Mouse (Mus musculus): ENCODE data around the gene Acsl4.
A peak's percentile ranks its signal among the peaks of the same experiment; 100 is the strongest.

The Acsl4 gene

DNA sequence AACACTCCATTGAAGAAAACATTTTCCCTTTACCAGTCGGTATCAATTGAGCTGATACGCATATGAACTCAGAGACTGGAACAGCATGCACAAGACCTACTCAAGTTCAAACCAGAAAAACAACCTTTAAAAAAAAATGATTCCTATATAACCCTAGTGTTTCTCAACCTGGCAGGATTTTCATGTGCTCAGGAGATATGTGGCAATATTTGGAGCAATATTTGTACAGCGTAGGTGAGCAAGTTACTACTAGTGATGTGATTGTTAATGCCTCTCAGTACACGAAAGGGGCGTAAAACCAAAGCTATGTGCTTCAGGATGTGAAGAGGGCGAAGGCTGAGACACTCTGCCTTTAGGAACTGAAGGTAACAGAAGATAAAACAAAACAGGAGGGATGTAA lies 54.1 kb downstream of the Acsl4 start:
- no peak for DNase-seq

- DNase-seq = no peak
Measured at GRCm38 (mm10) chrX:142335502-142335901, 54.8 kb downstream of the Acsl4 start.

GRCm38 (mm10) chrX:142325760-142326159 lies 64.6 kb downstream of the Acsl4 start:
- DNase-seq = no peak

- no peak for DNase-seq
Measured at GRCm38 (mm10) chrX:142316106-142316505, 74.2 kb downstream of the Acsl4 start.

GRCm38 (mm10) chrX:142315270-142315669 lies 75.1 kb downstream of the Acsl4 start:
- DNase-seq = no peak

- peak; percentile 82 for DNase-seq
Measured at GRCm38 (mm10) chrX:142314307-142315024, 75.9 kb downstream of the Acsl4 start.

GRCm38 (mm10) chrX:142310431-142310830 lies 79.9 kb downstream of the Acsl4 start:
- peak; percentile 68 for DNase-seq

DNA sequence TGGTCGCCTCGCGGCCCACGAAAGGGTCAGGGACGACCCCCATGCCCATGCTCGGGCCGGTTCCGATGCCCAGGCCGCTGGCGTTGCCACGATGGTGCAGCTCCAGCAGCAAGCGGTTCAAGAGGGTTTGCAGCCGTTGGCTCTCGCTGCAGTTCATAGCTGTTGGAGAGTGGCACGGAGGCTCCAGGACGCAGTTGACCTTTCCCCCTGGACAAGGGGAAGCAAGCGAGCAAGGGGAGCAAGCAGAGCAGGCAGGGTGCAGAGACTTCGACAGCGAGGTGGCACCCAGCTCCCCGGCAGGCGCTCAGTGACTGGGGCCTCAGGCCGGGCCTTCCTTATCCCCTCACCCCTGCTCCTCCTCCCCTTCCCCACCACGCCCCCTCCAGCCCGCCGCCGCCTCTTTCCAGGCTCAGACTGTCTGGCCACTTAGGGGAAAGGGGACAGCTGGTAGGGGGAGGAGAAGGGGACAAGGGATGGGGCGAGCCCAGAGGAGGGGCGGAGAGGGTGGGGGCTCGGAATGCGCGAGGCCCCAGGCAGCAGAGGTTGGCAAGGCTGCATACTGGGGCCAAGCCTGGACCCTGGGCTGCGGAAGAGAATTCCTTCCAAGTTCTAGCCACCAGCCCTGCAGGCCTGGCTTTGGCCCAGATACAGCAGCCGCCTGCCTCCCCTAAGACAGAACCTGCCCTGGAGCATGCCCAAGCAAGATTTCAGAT lies 84.3 kb downstream of the Acsl4 start, which contains the start of gene Kcne1l:
Gene Kcne1l (minus strand): TSS at position 426 of the 713 bp plus-strand sequence.
- peak; percentile 89 for DNase-seq

DNA sequence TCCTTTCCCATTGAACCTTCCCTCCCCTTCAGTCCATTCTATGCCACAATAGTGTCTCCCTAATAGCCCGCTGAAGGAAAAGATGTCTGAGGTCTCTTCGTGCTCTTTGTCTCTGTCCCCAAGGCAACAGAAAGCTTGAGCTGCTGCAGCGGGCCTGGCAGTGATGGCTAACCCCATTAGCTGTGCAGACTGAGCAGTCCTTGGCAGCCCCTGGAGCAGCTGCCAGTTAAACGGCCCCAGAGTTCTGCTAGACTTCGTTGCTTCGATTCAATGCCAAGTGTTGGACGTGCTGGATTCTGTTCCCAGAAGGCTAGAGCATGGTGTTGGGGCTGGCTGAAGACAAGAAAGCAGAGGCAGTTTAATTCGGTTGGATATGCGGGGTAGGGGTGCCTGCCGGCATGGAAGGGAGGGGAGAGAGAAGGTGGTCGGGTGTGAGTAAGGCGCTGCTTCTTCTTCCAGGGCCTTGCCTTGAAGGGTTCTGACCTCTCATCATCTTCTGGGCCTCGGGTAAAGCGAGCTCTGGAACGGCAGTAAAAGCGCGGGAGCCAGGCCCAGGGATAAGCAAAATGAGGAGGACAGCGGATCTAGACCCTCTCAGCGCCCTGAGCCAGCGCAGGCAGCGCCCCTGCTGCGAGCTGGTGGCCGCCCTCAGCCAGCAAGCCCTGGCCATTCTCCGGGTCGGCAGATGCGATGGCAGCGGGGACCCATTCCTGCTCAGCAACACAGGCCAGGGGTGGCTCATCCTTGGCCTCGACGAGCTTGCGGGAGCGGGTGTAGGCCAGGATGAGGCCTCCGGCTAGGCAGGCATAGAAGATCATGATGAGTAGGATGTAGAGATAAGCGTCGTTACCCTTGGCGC lies 85.1 kb downstream of the Acsl4 start:
- DNase-seq = peak; percentile 77

- DNase-seq = no peak
Measured at GRCm38 (mm10) chrX:142304592-142304991, 85.7 kb downstream of the Acsl4 start.

DNA sequence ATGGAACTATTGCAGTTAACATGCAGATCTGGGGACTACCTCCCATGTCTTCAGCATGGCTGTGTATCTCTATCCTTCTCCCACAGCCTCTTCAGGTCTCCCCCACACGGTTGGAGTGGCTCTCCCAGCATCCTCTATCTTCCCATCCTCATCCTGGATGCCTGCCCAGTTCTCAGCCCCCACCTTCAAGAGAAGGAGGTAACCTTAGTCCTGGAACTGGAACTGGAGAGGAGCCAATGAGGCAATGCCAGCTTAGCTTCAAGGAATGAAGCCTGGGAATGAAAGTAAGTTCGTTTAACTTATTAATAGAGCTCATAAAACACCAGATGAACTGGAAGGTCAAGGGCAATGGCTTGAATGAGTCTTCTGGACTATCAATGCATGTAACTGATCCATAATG lies 86.9 kb downstream of the Acsl4 start:
- no peak for DNase-seq

GRCm38 (mm10) chrX:142285905-142286304 lies 104.4 kb downstream of the Acsl4 start:
- no peak for DNase-seq

GRCm38 (mm10) chrX:142276573-142276972 lies 113.8 kb downstream of the Acsl4 start:
- no peak for DNase-seq

DNA sequence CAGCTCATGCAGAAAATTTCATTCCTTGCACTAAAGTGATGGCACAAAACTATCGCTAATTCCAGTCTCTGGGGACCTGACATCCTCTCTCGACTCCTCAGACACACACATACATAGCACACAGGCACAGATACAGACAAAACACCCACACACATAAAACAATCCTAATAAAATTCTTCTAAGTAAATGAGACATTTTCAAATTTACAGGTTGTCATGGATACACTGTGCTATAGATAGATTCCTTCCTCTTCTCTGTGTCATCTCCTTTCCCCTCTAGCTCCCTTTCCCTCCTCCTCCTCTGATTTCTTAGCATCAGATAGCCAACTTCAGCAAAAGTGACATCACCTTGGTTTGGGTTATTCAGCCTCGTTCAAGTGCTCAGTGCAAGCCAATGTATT lies 114.3 kb downstream of the Acsl4 start:
- DNase-seq = no peak
